Mouse (Mus musculus) midbrain, embryonic 12.5 days (tissue): ENCODE data around the gene Hbq1a. TPM values are rescaled to one million over a fixed set of nuclear protein-coding genes. Genes with fewer than 3 reads are reported as not detected.
A peak's percentile ranks its signal among the peaks of the same experiment; 100 is the strongest.
"Not testable (repeated sequence)": the region's sequence is repeated elsewhere in the genome, so short reads cannot be mapped to it uniquely, and the experiment has no call there.

Experiments used
- ATAC-seq: fragments of 200-750 bp; cut with Nextera tagmentation; 2 replicates; pipeline ENCODE4 v1.8.0; 2017; ENCODE audit warnings: low read depth, moderate TSS enrichment, moderate library complexity; ENCODE audit not compliant: low FRiP score
- H3K27ac ChIP-seq: fragments of 300-500 bp; sonication (generic); replicated peaks from 2 replicates; pipeline ENCODE4 v1.5.1; 2016; ENCODE audit warnings: mild to moderate bottlenecking
- H3K27me3 ChIP-seq: fragments of 300-500 bp; sonication (generic); 2 replicates; pipeline ENCODE4 v1.6.1; 2016; ENCODE audit warnings: mild to moderate bottlenecking
- H3K36me3 ChIP-seq: fragments of 300-500 bp; sonication (generic); 2 replicates; pipeline ENCODE4 v1.6.1; 2016
- H3K4me1 ChIP-seq: fragments of 300-500 bp; sonication (generic); 2 replicates; pipeline ENCODE4 v1.6.1; 2016
- H3K4me2 ChIP-seq: fragments of 300-500 bp; sonication (generic); replicated peaks from 2 replicates; pipeline ENCODE4 v1.6.1; 2016; ENCODE audit warnings: mild to moderate bottlenecking, moderate library complexity
- H3K4me3 ChIP-seq: fragments of 300-500 bp; sonication (generic); 2 replicates; pipeline ENCODE4 v1.5.1; 2016; ENCODE audit warnings: mild to moderate bottlenecking
- H3K9ac ChIP-seq: fragments of 300-500 bp; sonication (generic); replicated peaks from 2 replicates; pipeline ENCODE4 v1.6.1; 2016; ENCODE audit warnings: mild to moderate bottlenecking, moderate library complexity
- H3K9me3 ChIP-seq: fragments of 300-500 bp; sonication (generic); 2 replicates; pipeline ENCODE4 v1.6.1; 2016; ENCODE audit warnings: mild to moderate bottlenecking
- WGBS: fragments of 180-500 bp; shearing (Covaris S2); methylation state at CpG from one replicate; pipeline ENCODE4 v1.1.7; 2016; 5-methylcytosine and 5-hydroxymethylcytosine counted together
- polyA plus RNA-seq: library from polyadenylated mRNA; unstranded; fragments of >200 nt; fragmentation: Nextera tagmentation; extraction: Ambion mirVana; gene quantifications from 2 replicates; pipeline ENCODE4 v1.2.1, GENCODE M21; 2016

Hbq1a gene
- polyA plus RNA-seq, 1 experiment from 2014 or later, result 0.75 TPM

GRCm38 (mm10) chr11:32286695-32287492 is 13.0 kb upstream of the Hbq1a start, which contains the start of gene Hbq1b:
Hbq1b (plus strand) TSS chr11:32286965.
- Histone ChIP-seq H3K4me2 (peak within 1 kb of the TSS; percentile 49), H3K27me3 (peaks cover 14% of the 10 kb centered on the region), H3K4me3 (peak within 1 kb of the TSS; percentile 27; the same call in 1 of the 2 replicates)
- H3K4me1 ChIP-seq, H3K9ac ChIP-seq, H3K27ac ChIP-seq, H3K9me3 ChIP-seq, H3K36me3 ChIP-seq: not testable (repeated sequence)
- 25% methylated on average over 32 of the region's 33 CpGs for WGBS
- peak; percentile 72; the same call in 1 of the 2 replicates for ATAC-seq

DNA sequence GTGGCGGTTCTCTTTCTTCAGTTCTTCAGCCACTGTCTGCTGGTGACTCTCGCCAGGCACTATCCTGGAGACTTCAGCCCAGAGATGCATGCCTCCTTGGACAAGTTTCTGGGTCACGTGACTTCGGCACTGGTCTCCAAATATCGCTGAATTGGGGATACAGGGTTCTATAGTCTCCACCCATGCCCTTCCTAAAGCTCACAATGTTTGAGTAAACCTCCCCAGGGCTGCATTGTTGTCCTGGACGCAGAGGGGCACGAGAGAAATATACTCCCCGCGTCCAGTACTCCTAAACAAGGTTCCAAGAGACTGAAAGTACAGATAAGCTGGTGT is 12.4 kb upstream of the Hbq1a start:
- Histone ChIP-seq H3K4me1 (no peaks in the 10 kb centered on the region), H3K9ac (no peak overlapping the region), H3K4me2 (no peak overlapping the region), H3K9me3 (no peaks in the 10 kb centered on the region), H3K27ac (no peak overlapping the region), H3K27me3 (peaks cover 14% of the 10 kb centered on the region), H3K36me3 (no peaks in the 10 kb centered on the region), H3K4me3 (no peak overlapping the region)
- 66% methylated on average over 9 of the region's 9 CpGs for WGBS
- no peak for ATAC-seq

GRCm38 (mm10) chr11:32292819-32293218 is 7.0 kb upstream of the Hbq1a start:
- not testable (repeated sequence) for H3K9me3 ChIP-seq, H3K4me2 ChIP-seq, H3K4me3 ChIP-seq, H3K36me3 ChIP-seq, H3K9ac ChIP-seq, H3K27ac ChIP-seq, H3K4me1 ChIP-seq, ATAC-seq
- WGBS, result 82% methylated on average over 4 of the region's 4 CpGs
- peaks cover 13% of the 10 kb centered on the region for H3K27me3 ChIP-seq

DNA sequence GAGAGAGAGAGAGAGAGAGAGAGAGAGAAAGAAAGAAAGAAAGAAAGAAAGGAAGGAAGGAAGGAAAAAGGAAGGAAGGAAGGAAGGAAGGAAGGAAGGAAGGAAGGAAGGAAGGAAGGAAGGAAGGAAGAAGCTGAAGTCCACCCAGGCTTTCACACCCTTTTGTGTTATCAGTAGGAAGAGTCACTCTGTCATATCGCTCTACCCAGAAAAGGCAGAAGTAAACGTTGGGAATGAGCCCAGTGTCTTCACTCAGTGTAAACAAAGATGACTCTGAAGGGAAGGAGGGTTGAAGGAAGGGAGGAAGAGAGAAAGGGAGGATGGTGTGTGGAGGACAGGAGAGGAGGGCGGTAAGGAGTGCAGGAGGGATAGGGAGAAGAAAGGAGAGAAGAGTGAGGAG is 6.4 kb upstream of the Hbq1a start:
- not testable (repeated sequence) for ATAC-seq, H3K4me1 ChIP-seq, H3K4me2 ChIP-seq, H3K27me3 ChIP-seq, H3K9me3 ChIP-seq, H3K27ac ChIP-seq, H3K36me3 ChIP-seq, H3K4me3 ChIP-seq, H3K9ac ChIP-seq
- WGBS, result 77% methylated on average over 3 of the region's 3 CpGs

DNA sequence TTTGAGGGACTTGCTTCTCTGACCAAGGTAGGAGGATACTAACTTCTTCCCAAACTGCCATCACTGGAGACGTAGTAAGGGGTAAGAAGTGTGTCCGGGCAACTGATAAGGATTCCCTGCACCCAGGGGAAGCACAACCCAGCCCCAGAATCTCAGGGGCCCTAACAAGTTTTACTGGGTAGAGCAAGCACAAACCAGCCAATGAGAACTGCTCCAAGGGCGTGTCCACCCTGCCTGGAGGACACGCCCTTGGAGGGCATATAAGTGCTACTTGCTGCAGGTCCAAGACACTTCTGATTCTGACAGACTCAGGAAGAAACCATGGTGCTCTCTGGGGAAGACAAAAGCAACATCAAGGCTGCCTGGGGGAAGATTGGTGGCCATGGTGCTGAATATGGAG is 3.7 kb upstream of the Hbq1a start, which contains the start of gene Hba-a2:
TSS of gene Hba-a2 (plus strand) at position 287 of the 400 bp plus-strand sequence.
- not testable (repeated sequence) for H3K9ac ChIP-seq, H3K4me1 ChIP-seq, H3K4me2 ChIP-seq, H3K4me3 ChIP-seq, H3K36me3 ChIP-seq, H3K27ac ChIP-seq, ATAC-seq, H3K9me3 ChIP-seq
- H3K27me3 ChIP-seq, result peaks cover 14% of the 10 kb centered on the region
- WGBS, result no CpG with 5 or more reads among the region's 4 CpGs

DNA sequence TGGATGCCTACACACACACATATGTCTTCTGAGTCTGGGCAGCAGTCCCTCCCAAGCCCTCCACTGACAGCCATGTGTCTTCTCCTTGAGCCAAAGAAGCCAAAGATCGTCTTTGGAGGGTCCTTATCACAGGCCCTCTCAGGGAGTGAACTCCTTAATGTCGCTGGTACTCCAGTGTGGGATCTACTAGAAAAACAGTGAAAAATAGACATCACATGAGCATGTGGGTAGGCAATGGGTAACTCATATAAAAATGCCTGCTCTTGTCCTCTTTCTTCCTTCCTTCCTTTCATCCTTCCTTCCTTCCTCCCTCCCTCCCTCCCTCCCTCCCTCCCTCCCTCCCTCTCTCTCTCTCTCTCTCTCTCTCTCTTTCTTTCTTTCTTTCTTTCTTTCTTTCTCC is 2.5 kb upstream of the Hbq1a start:
- ATAC-seq, H3K4me3 ChIP-seq, H3K36me3 ChIP-seq, H3K4me2 ChIP-seq, H3K4me1 ChIP-seq, H3K9ac ChIP-seq, H3K27ac ChIP-seq, H3K9me3 ChIP-seq: not testable (repeated sequence)
- WGBS, result 62% methylated on average over 2 of the region's 2 CpGs
- H3K27me3 ChIP-seq, result peaks cover 24% of the 10 kb centered on the region

GRCm38 (mm10) chr11:32297866-32298531 is 1.9 kb upstream of the Hbq1a start:
- H3K9ac ChIP-seq, result no peak overlapping the region
- no peak overlapping the region for H3K4me3 ChIP-seq
- H3K36me3 ChIP-seq, result no peaks in the 10 kb centered on the region
- no peak overlapping the region for H3K4me2 ChIP-seq
- no peaks in the 10 kb centered on the region for H3K4me1 ChIP-seq
- H3K27ac ChIP-seq, result no peak overlapping the region
- 86% methylated on average over 1 of the region's 1 CpGs for WGBS
- peaks cover 24% of the 10 kb centered on the region for H3K27me3 ChIP-seq
- no peaks in the 10 kb centered on the region for H3K9me3 ChIP-seq
- ATAC-seq, result no peak

DNA sequence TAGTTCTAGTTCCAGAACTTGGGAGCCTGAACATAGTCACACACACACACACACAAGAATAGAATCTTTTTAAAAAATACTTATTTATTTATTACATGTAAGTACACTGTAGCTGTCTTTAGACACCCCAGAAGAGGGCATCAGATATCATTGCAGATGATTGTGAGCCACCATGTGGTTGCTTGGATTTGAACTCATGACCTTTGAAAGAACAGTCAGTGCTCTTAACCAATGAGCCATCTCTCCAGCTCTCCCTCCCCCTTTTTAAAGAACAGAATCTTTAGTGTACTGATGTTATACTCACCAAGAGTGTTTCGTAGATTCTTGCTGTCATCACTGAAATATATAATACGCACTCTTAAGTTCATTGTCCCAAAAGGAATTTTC is 1.3 kb upstream of the Hbq1a start:
- ATAC-seq, result no peak
- H3K27me3 ChIP-seq, result peaks cover 24% of the 10 kb centered on the region
- H3K36me3 ChIP-seq, result no peaks in the 10 kb centered on the region
- H3K4me1 ChIP-seq, result no peaks in the 10 kb centered on the region
- H3K4me2 ChIP-seq, result no peak overlapping the region
- H3K9me3 ChIP-seq, result no peaks in the 10 kb centered on the region
- no peak overlapping the region for H3K9ac ChIP-seq
- H3K4me3 ChIP-seq, result no peak overlapping the region
- WGBS, result 94% methylated on average over 2 of the region's 2 CpGs
- no peak overlapping the region for H3K27ac ChIP-seq

- H3K36me3 ChIP-seq, result no peaks in the 10 kb centered on the region
- H3K9ac ChIP-seq, result no peak overlapping the region
- 58% methylated on average over 15 of the region's 17 CpGs for WGBS
- no peak overlapping the region for H3K27ac ChIP-seq
- H3K27me3 ChIP-seq, result peaks cover 19% of the 10 kb centered on the region
- ATAC-seq, result peak; percentile 47; the same call in 1 of the 2 replicates
- H3K9me3 ChIP-seq, result no peaks in the 10 kb centered on the region
- H3K4me1 ChIP-seq, result no peaks in the 10 kb centered on the region
- peak overlapping the region; percentile 48 for H3K4me2 ChIP-seq
- peak overlapping the region; percentile 22; the same call in 1 of the 2 replicates for H3K4me3 ChIP-seq
Observed at GRCm38 (mm10) chr11:32300279-32301267, 704 bp downstream of the Hbq1a start.

GRCm38 (mm10) chr11:32301506-32301905 is 1.6 kb downstream of the Hbq1a start:
- H3K27me3 ChIP-seq, result peaks cover 19% of the 10 kb centered on the region
- H3K4me2 ChIP-seq, result no peak overlapping the region
- H3K4me1 ChIP-seq, result no peaks in the 10 kb centered on the region
- H3K4me3 ChIP-seq, result no peak overlapping the region
- H3K36me3 ChIP-seq, result no peaks in the 10 kb centered on the region
- ATAC-seq, result no peak
- H3K27ac ChIP-seq, result no peak overlapping the region
- no peak overlapping the region for H3K9ac ChIP-seq
- WGBS, result 76% methylated on average over 1 of the region's 1 CpGs
- no peaks in the 10 kb centered on the region for H3K9me3 ChIP-seq

DNA sequence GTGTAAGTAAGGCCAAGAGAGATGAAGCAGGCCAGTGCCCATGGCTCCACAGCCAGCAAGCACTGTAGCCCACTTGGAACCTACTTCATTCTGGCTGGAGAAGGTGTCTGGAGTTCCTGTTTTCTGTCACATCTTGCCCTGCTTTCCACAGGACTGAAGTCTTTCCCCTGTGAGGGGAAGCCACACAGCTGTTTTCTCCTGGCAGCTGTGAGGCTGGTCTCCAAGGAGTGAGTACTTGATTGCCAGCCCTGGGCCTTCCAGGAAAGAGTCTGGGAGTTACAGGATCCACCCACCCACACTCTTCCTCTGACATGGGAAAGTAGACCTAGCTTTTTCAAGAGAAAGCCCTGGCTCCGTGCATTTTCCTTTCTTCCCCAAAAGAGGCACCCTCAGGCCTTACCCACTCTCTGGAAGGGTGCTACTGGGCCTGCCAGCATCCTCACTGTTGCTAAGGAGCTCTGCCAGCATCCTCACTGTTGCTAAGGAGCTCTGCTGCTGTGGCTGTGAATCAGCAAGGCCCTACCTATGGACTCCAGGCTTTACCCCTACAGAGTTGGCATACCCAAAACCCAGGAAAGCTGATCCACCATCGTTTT is 3.1 kb downstream of the Hbq1a start:
- Histone ChIP-seq H3K36me3 (no peaks in the 10 kb centered on the region), H3K4me1 (no peaks in the 10 kb centered on the region; the same call in 1 of the 2 replicates), H3K9me3 (no peaks in the 10 kb centered on the region), H3K27ac (no peak overlapping the region), H3K27me3 (peaks cover 19% of the 10 kb centered on the region), H3K9ac (no peak overlapping the region), H3K4me3 (no peak overlapping the region), H3K4me2 (no peak overlapping the region)
- no peak for ATAC-seq
- WGBS, result 49% methylated on average over 2 of the region's 2 CpGs
